Mouse (Mus musculus) forebrain, embryonic 12.5 days (tissue): Measurements from ENCODE around the gene Ttll13. TPM values are rescaled to one million over a fixed set of nuclear protein-coding genes. Genes with fewer than 3 reads are reported as not detected.
A peak's percentile ranks its signal among the peaks of the same experiment; 100 is the strongest.

Experiments
- ATAC-seq: fragments of 200-750 bp; cut with Nextera tagmentation; 2 replicates; pipeline ENCODE4 v1.8.0; 2017; ENCODE audit warnings: moderate TSS enrichment; ENCODE audit not compliant: low FRiP score
- H3K27ac ChIP-seq: fragments of 300-500 bp; sonication (generic); 2 replicates; pipeline ENCODE4 v1.5.1; 2016; ENCODE audit warnings: mild to moderate bottlenecking
- H3K27me3 ChIP-seq: fragments of 300-500 bp; sonication (generic); 2 replicates; pipeline ENCODE4 v1.6.1; 2016; ENCODE audit warnings: mild to moderate bottlenecking
- H3K36me3 ChIP-seq: fragments of 300-500 bp; sonication (generic); replicated peaks from 2 replicates; pipeline ENCODE4 v1.6.1; 2016; ENCODE audit warnings: mild to moderate bottlenecking
- H3K4me1 ChIP-seq: fragments of 300-500 bp; sonication (generic); 2 replicates; pipeline ENCODE4 v1.6.1; 2016
- H3K4me2 ChIP-seq: fragments of 300-500 bp; sonication (generic); 2 replicates; pipeline ENCODE4 v1.6.1; 2016; ENCODE audit warnings: mild to moderate bottlenecking, moderate library complexity
- H3K4me3 ChIP-seq: fragments of 300-500 bp; sonication (generic); replicated peaks from 2 replicates; pipeline ENCODE4 v1.5.1; 2016; ENCODE audit warnings: mild to moderate bottlenecking
- H3K9ac ChIP-seq: fragments of 300-500 bp; sonication (generic); 2 replicates; pipeline ENCODE4 v1.6.1; 2016; ENCODE audit warnings: mild to moderate bottlenecking
- H3K9me3 ChIP-seq: fragments of 300-500 bp; sonication (generic); 2 replicates; pipeline ENCODE4 v1.6.1; 2016
- WGBS: fragments of 180-500 bp; shearing (Covaris S2); methylation state at CpG from one replicate; pipeline ENCODE4 v1.1.7; 2016; 5-methylcytosine and 5-hydroxymethylcytosine counted together
- polyA plus RNA-seq: library from polyadenylated mRNA; unstranded; fragments of >200 nt; fragmentation: Nextera tagmentation; extraction: Ambion mirVana; gene quantifications from 2 replicates; pipeline ENCODE4 v1.2.1, GENCODE M21; 2016

Ttll13 gene
- polyA plus RNA-seq, 1 experiment from 2014 or later, result 1.3 TPM

- H3K4me3 ChIP-seq, result no peak overlapping the region
- ATAC-seq, result no peak
- H3K27me3 ChIP-seq, result no peaks in the 10 kb centered on the region
- H3K4me1 ChIP-seq, result peaks cover 80% of the 10 kb centered on the region
- H3K9ac ChIP-seq, result no peak overlapping the region
- no peaks in the 10 kb centered on the region for H3K9me3 ChIP-seq
- no peak overlapping the region for H3K4me2 ChIP-seq
- H3K36me3 ChIP-seq, result 0 out of 2 replicates have a peak, but pooled peaks cover 3% of the 10 kb centered on the region
- H3K27ac ChIP-seq, result peak overlapping the region; percentile 70; the same call in 1 of the 2 replicates
- 87% methylated on average over 4 of the region's 4 CpGs for WGBS
Observed at GRCm38 (mm10) chr7:80204362-80204761, 41.8 kb upstream of the Ttll13 start.

DNA sequence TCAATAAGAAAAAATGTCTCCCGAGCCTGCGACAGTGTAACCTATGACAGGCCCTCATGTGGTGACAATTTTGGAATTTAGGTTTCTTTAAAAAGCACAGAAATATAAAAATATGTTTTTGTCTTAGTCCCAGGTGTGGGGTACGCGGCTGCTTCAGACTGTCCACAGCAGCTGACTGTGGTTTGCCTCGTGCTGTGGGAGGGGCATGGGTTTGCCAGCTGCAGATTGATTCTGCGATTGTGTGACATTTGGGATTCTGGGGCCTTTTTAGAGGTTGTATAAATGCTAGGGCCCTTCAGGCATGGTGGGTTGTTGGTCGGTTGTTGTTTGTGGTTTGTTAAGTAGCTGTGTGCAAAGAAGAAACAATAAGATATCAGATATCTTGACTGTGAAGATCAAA is 41.2 kb upstream of the Ttll13 start:
- Histone ChIP-seq H3K4me3 (no peak overlapping the region), H3K36me3 (0 out of 2 replicates have a peak, but pooled peaks cover 3% of the 10 kb centered on the region), H3K4me1 (peaks cover 78% of the 10 kb centered on the region), H3K9ac (no peak overlapping the region), H3K27me3 (no peaks in the 10 kb centered on the region), H3K27ac (no peak overlapping the region), H3K4me2 (no peak overlapping the region), H3K9me3 (no peaks in the 10 kb centered on the region)
- no peak for ATAC-seq
- 87% methylated on average over 7 of the region's 7 CpGs for WGBS

GRCm38 (mm10) chr7:80205705-80206589 is 40.2 kb upstream of the Ttll13 start:
- H3K4me2 ChIP-seq, result no peak overlapping the region
- ATAC-seq, result no peak
- H3K4me1 ChIP-seq, result peaks cover 69% of the 10 kb centered on the region
- no peaks in the 10 kb centered on the region for H3K9me3 ChIP-seq
- no peak overlapping the region for H3K9ac ChIP-seq
- WGBS, result 85% methylated on average over 12 of the region's 12 CpGs
- H3K27ac ChIP-seq, result no peak overlapping the region
- H3K27me3 ChIP-seq, result no peaks in the 10 kb centered on the region
- 0 out of 2 replicates have a peak, but pooled peaks cover 3% of the 10 kb centered on the region for H3K36me3 ChIP-seq
- H3K4me3 ChIP-seq, result no peak overlapping the region

DNA sequence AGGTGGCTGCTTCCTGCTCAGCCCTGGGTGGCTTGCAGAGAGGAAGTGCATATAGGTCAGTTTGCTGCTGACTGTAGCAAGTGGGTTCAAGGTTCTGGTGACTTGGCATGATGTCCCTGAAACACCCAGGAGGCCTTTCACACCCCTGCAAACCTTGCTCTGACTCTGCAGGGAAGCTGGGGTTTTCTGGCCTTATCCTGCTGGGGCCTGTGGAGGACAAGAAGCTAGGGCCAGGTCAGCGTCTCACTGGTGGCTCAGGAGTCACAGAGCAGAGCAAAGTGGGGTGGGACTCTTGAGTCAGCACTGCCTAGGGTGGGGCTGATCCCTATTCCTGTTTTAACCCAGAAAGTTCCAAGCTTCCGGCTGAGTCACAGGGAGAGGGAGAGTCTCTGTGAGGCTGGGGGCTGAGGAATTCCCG is 38.9 kb upstream of the Ttll13 start:
- no peaks in the 10 kb centered on the region for H3K27me3 ChIP-seq
- no peak overlapping the region for H3K27ac ChIP-seq
- H3K4me3 ChIP-seq, result no peak overlapping the region
- no peak overlapping the region for H3K4me2 ChIP-seq
- H3K9ac ChIP-seq, result no peak overlapping the region
- WGBS, result 69% methylated on average over 3 of the region's 3 CpGs
- H3K36me3 ChIP-seq, result 0 out of 2 replicates have a peak, but pooled peaks cover under 1% of the 10 kb centered on the region
- H3K9me3 ChIP-seq, result no peaks in the 10 kb centered on the region
- H3K4me1 ChIP-seq, result peaks cover 55% of the 10 kb centered on the region
- no peak for ATAC-seq

DNA sequence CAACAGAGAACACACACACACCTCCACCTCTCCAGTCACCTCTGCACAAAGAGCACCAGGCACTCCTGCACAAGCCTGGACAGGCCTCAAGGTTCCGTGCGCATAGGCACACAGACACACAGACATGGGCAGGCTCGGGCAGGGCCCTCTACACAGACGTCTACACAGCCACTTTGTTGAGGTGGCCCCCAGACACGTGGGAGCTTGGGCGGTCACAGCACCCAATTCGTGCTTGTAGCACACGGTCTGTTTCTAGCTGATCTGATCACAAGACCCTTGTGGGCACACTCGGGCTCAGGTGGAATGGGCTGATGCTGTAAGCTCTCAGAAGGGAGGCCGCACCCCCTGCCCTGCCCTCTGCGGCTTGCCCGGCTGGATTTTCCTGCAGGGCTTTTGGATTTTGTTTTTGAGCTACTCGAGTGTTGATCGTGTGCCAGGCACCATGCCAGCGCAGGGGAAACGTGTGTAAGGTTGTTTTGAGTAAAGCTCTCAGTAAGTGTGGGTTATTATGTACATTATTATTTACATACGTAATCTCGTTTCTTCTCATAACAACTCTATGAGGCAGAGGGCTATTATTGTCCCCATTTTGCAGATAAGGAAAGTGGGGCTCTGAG is 38.0 kb upstream of the Ttll13 start:
- ATAC-seq, result no peak
- no peaks in the 10 kb centered on the region for H3K27me3 ChIP-seq
- H3K9ac ChIP-seq, result no peak overlapping the region
- H3K9me3 ChIP-seq, result no peaks in the 10 kb centered on the region
- peaks cover 5% of the 10 kb centered on the region for H3K36me3 ChIP-seq
- peaks cover 47% of the 10 kb centered on the region for H3K4me1 ChIP-seq
- peak overlapping the region; percentile 19; the same call in 1 of the 2 replicates for H3K27ac ChIP-seq
- no peak overlapping the region for H3K4me3 ChIP-seq
- WGBS, result 81% methylated on average over 18 of the region's 18 CpGs
- H3K4me2 ChIP-seq, result no peak overlapping the region

- H3K27ac ChIP-seq, result peak overlapping the region; percentile 19; the same call in 1 of the 2 replicates
- no peak for ATAC-seq
- peaks cover 12% of the 10 kb centered on the region for H3K36me3 ChIP-seq
- peaks cover 39% of the 10 kb centered on the region for H3K4me1 ChIP-seq
- H3K9ac ChIP-seq, result no peak overlapping the region
- no peaks in the 10 kb centered on the region for H3K9me3 ChIP-seq
- WGBS, result 81% methylated on average over 10 of the region's 10 CpGs
- H3K27me3 ChIP-seq, result no peaks in the 10 kb centered on the region
- H3K4me3 ChIP-seq, result no peak overlapping the region
- no peak overlapping the region for H3K4me2 ChIP-seq
Observed at GRCm38 (mm10) chr7:80208738-80209430, 37.3 kb upstream of the Ttll13 start.

- H3K27ac ChIP-seq, result 0 out of 2 replicates have a peak overlapping the region, but pooled peaks have one; percentile 4
- 87% methylated on average over 6 of the region's 6 CpGs for WGBS
Observed at GRCm38 (mm10) chr7:80209669-80210068, 36.5 kb upstream of the Ttll13 start.

DNA sequence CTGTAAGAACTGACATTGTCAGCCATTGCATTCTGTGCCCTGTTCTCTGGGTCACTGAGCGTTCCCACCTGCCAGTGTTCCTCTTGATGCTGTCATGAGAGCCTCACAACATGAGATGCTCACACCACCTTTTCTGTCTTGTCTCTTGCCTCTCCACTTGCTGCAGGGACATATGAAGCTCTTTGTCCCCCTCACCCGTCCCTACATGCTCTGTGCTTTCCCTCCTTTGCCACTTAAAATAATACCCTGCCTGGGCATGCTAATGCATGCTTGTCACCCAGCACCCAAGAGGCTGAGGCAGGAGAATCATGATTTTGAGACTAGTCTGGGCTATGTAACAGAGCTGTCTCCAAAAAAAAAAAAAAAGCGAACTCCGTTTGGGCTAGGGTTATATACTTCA is 35.2 kb upstream of the Ttll13 start:
- Histone ChIP-seq H3K4me2 (no peak overlapping the region), H3K9me3 (no peaks in the 10 kb centered on the region), H3K27me3 (no peaks in the 10 kb centered on the region), H3K36me3 (peaks cover 26% of the 10 kb centered on the region), H3K4me3 (no peak overlapping the region), H3K4me1 (peaks cover 28% of the 10 kb centered on the region), H3K9ac (no peak overlapping the region), H3K27ac (no peak overlapping the region)
- ATAC-seq, result no peak
- 85% methylated on average over 4 of the region's 4 CpGs for WGBS

More at GRCm38 (mm10) chr7:80209669-80210068, 36.5 kb upstream of the Ttll13 start:
- Histone ChIP-seq H3K36me3 (peaks cover 19% of the 10 kb centered on the region), H3K9me3 (no peaks in the 10 kb centered on the region), H3K4me2 (no peak overlapping the region), H3K27me3 (no peaks in the 10 kb centered on the region), H3K4me3 (no peak overlapping the region), H3K4me1 (peaks cover 32% of the 10 kb centered on the region), H3K9ac (no peak overlapping the region)
- no peak for ATAC-seq

DNA sequence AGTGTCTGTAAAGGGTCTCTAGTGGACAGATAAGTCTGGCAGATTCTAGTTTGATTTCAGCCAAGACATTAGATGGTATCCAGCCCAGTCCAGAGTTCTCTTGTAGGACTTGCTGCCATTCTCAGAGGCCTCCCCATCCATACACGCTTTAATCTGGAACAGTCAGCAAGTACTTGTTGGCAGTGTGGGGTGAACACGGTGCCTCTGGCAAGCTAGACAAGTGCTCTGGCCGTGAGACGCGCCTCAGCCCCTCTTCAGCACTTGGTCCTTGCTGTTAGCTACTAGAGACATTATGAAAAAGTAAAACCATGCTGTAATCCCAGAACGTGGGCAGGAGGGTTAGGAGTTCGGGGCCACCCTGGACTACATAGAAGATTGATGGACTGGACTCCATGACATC is 32.6 kb upstream of the Ttll13 start:
- no peak for ATAC-seq
- H3K4me3 ChIP-seq, result no peak overlapping the region
- H3K9me3 ChIP-seq, result no peaks in the 10 kb centered on the region
- H3K9ac ChIP-seq, result no peak overlapping the region
- 91% methylated on average over 7 of the region's 7 CpGs for WGBS
- peaks cover 12% of the 10 kb centered on the region for H3K4me1 ChIP-seq
- H3K36me3 ChIP-seq, result peaks cover 52% of the 10 kb centered on the region
- no peak overlapping the region for H3K27ac ChIP-seq
- H3K4me2 ChIP-seq, result no peak overlapping the region
- no peaks in the 10 kb centered on the region for H3K27me3 ChIP-seq

GRCm38 (mm10) chr7:80214459-80214858 is 31.7 kb upstream of the Ttll13 start:
- no peak overlapping the region for H3K9ac ChIP-seq
- ATAC-seq, result no peak
- H3K27me3 ChIP-seq, result no peaks in the 10 kb centered on the region
- no peaks in the 10 kb centered on the region for H3K9me3 ChIP-seq
- WGBS, result 72% methylated on average over 8 of the region's 8 CpGs
- peaks cover 9% of the 10 kb centered on the region for H3K4me1 ChIP-seq
- H3K27ac ChIP-seq, result peak overlapping the region; percentile 75; the same call in 1 of the 2 replicates
- no peak overlapping the region for H3K4me2 ChIP-seq
- peaks cover 61% of the 10 kb centered on the region for H3K36me3 ChIP-seq
- no peak overlapping the region for H3K4me3 ChIP-seq

DNA sequence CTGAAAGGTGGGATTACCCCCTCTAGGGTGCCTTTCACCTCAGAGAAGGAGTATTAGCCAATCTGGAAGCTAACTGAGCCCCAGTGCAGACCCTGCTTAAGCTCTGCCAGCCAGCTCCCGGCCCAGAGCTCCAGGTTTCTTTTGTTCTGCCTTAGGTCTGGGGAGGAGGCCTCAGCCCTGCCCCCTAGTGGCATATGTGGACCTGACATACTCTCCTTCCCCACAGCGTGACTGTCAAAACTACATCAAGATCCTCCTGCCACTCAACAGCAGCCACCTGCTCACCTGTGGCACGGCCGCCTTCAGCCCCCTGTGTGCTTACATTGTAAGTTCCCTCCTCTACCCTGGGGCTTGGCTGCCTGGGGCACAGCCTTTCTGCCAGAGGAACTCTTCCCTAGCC is 30.8 kb upstream of the Ttll13 start:
- Histone ChIP-seq H3K27ac (peak overlapping the region; percentile 75; the same call in 1 of the 2 replicates), H3K4me2 (no peak overlapping the region), H3K27me3 (no peaks in the 10 kb centered on the region), H3K36me3 (peaks cover 70% of the 10 kb centered on the region), H3K9me3 (no peaks in the 10 kb centered on the region), H3K4me1 (peaks cover 5% of the 10 kb centered on the region), H3K4me3 (no peak overlapping the region), H3K9ac (peak overlapping the region; percentile 36)
- peak; percentile 83 for ATAC-seq
- 17% methylated on average over 4 of the region's 4 CpGs for WGBS

DNA sequence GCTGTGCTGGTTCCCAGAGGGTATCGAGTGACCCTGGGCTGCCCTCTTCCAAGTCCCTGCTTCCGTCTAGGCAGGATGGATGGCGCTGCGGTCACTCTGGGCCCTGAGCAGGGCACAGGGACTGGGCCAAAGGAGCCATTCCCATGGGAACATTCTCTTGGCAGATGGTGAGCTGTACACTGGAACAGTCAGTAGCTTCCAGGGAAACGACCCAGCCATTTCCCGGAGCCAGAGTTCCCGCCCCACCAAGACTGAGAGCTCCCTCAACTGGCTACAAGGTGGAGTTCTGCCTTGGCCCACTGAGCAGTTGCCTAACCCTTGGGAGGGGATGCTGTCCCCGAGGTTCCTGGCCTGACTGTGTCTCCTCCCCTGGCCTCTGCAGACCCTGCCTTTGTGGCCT is 29.6 kb upstream of the Ttll13 start:
- Histone ChIP-seq H3K36me3 (peaks cover 82% of the 10 kb centered on the region), H3K4me3 (no peak overlapping the region), H3K27ac (no peak overlapping the region), H3K4me2 (no peak overlapping the region), H3K4me1 (peaks cover 5% of the 10 kb centered on the region), H3K27me3 (no peaks in the 10 kb centered on the region), H3K9me3 (no peaks in the 10 kb centered on the region), H3K9ac (no peak overlapping the region)
- 84% methylated on average over 8 of the region's 8 CpGs for WGBS
- no peak for ATAC-seq
